Mouse (Mus musculus): Measurements from ENCODE around the gene Alg5. TPM values are rescaled to one million over a fixed set of nuclear protein-coding genes. Genes with fewer than 3 reads are reported as not detected.
"Not testable (repeated sequence)": the region's sequence is repeated elsewhere in the genome, so short reads cannot be mapped to it uniquely, and the experiment has no call there.

The Alg5 gene
- 10 to 100 TPM; 33.6 to 43.3 TPM for total RNA-seq (2021)
- long read RNA-seq, experiment 1, transcript Alg5-201 (10 exons, 1,471 nt): major isoform, 42 of 46 reads
- long read RNA-seq, experiment 1, partial matches to known transcripts: 1 of 46 reads
- long read RNA-seq, experiment 1, other reads (novel, unspliced or antisense): 2 of 46 reads
- long read RNA-seq, experiment 2, transcript Alg5-201 (10 exons, 1,471 nt): major isoform, 144 of 147 reads
- long read RNA-seq, experiment 2, partial matches to known transcripts: 2 of 147 reads
- long read RNA-seq, experiment 2, other reads (novel, unspliced or antisense): 1 of 147 reads

DNA sequence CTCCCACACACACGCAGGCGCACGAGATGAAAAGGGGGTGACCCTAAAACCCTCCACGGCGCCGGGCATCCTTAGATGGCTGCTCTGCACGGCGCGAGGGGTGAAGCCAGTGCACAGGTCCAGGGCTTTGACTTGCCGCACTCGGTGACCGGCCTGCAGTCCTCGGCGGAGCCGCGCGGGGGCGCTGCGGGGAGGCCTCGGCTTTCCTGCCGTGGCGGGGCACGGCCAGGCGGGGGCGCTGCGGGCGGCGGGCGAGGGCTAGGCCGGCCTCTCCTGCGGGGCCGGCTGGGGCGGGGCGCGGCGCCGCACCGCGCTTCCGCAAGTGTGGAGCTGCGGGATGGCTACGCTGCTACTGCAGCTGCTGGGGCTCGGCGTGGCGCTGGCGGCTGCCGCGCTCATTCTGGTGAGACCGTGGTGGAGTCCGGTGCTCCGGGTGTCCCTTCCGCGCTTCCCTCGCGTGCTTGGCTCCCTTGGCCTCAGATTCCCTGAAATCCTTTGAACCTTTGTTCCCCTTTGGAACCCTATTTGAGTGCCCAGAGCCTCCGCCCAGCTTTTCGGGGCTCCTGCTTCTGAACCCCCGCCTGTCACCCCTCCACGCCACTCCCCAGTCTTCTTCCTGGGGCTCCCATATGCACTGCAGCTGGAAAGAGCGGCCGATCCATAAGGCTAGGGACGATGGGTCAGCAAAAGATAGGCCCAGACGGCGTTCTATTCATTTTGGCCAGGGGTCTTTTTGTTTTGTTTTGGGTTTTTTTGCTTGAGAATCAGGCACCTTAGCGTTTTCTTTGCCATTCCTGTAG, at the start of gene Alg5, which contains the start of gene Exosc8:
TSS of gene Alg5 (plus strand) at position 293 of the 800 bp plus-strand sequence.
TSS of gene Exosc8 (minus strand) at position 147 of the 800 bp plus-strand sequence.
- DNase-seq (ENCODE audit: low spot score in 2 of 2): peak; percentile 98 to 99

DNA sequence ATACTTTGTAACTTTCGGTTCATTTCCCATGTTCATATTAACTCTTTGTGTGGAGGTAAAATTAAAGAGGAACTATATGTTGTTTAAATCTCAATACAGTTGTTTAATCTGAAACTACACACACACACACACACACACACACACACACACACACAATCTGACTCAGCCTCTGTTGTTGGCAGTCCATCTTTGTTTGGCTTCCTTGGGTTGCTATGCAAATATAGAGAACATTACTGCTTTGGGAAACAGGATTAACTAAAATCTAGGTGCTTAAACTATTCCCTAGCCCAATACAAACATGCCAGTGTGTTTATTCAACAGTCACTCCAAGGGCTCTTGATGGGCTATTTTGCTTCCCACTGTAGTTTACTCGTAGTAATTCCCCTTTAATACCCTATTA, 48.1 kb upstream of the Alg5 start:
- DNase-seq (ENCODE audit: low spot score in 2 of 2): no peak

DNA sequence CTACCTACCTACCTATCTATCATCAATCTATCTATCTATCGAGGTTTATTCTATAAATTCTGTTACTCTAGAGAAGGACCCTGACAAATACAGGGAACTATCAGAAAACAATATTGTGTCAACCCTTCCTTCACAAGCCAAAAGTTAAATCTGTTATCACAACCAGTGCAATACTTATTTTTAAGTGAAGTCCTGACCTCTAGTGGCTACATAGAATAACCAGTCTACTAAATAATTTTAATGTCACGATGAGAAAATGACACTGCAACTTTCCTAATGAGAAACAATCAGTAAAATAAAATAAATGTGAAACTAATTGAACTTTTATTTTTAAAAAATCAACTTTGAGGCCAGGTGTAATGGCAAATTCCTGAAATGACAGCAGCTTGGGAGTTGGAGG, 46.2 kb upstream of the Alg5 start:
- DNase-seq (ENCODE audit: low spot score in 2 of 2): no peak

DNA sequence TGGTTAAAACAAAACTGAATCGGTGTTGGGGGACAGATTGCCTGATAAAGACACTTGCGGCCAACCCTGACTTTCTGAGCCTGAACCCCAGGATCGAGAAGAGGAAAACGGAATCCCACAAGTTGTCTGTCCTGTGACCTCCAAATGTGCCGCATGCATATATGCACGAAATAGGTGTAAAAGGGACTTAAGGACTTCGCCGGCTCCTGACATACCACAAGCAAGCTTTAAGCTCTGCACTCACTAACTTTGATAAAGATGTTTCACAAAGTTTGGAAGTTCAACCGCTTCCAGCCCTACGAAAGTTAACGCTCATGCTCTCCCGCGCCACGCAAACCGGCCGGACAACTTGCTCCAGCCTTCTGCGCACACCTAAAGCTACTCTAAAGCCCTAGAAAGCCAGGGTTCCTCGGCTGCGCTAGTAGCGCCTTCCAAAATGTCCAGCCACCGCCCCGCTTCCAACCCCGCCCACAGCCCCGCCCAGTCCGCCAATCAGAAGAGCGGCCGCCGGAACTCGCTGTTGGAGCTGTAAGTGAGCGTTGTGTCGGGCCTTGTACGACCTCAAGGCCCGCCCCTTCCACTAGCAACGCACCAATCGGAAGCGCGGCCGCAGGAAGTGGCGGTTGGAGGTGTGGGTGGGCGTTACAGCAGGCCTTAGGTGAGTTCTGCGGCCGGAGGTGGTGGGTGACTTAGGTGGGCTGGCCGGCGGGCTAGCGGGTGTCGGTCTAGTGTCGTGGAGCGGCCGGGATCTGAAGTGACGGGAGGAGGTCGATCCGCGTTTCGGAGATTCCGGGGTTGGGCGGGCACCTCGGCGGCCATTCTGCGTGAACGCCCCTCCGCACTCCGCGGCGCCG, 42.9 kb upstream of the Alg5 start, which contains the start of gene Supt20:
TSS of gene Supt20 (plus strand) at position 606 of the 854 bp plus-strand sequence.
- peak; percentile 82 to 83 for DNase-seq (ENCODE audit: low spot score in 2 of 2)

DNA sequence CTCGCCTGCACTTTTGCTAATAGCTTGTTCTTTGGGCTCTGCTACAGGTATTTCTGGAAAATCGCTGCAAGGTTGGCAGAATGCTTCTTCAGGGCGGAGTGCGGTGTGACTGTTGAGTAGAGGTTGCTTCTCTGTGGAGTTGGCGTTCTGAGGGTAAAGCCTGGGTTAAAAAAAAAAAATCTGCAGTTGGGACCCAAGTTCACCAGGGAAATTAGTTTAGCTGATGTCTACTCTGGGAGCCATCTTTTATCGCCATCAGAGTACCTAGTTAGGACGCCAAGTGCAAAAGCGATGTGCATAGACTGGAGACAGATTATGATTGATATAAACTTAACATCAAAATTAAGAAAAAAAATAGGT, 42.3 kb upstream of the Alg5 start:
- DNase-seq (ENCODE audit: low spot score in 2 of 2): no peak

DNA sequence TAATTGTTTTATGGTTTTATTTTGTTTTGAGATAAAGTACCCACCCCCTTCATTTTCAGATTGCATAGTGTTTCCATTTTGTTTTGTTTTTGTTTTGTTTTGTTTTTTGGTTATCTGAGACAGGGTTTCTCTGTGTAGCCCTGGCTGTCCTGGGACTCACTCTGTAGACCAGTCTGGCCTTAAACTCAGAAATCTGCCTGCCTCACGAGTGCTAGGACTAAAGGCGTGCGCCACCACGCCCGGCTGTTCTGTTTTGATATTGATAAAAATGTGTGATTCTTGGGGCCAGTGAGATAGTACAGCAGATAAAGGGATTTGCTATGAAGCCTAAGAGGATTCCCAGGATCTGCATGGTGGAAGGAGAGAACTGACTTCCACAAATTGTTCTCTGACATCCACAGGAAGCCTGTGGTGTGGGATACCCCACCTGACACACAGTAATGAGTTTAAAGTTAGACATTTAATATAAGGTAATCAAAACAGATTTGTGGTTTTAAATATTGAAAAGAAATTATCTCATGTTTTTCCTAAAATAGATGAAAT, 35.5 kb upstream of the Alg5 start:
- DNase-seq (ENCODE audit: low spot score in 2 of 2): no peak

DNA sequence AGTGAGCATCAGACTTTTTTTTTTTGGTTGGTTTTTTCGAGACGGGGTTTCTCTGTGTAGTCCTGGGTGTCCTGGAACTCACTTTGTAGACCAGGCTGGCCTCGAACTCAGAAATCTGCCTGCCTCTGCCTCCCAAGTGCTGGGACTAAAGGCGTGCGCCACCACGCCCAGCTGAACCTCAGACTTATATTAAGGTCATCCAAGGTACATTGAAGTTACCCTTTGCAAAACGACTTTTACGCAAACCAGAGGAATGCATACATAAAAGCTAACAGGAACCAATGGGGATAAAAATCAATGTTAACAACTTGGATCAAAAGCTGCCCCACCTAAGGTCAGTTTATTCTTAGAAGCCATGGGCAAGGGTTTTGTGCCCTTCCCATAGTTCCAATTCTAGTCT, 31.2 kb upstream of the Alg5 start:
- not testable (repeated sequence) for DNase-seq (ENCODE audit: low spot score in 2 of 2)

DNA sequence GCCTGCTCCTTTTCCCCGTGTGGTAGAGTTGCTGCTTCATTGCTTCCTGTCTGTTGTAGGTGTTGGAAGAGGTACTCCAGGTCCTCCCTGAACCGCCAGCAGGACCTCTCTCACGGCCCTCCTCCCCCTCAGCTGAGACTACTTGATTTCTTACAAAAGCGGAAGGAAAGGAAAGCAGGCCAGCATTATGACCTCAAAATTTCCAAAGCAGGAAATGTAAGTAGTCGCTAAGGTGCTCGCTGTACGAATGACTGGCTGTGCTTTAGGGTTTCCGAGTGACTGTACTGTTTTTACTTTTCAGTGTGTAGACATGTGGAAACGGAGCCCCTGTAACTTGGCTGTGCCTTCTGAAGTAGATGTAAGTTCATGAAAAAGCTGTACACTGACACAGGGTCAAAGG, 26.4 kb upstream of the Alg5 start:
- DNase-seq (ENCODE audit: low spot score in 2 of 2): no peak

DNA sequence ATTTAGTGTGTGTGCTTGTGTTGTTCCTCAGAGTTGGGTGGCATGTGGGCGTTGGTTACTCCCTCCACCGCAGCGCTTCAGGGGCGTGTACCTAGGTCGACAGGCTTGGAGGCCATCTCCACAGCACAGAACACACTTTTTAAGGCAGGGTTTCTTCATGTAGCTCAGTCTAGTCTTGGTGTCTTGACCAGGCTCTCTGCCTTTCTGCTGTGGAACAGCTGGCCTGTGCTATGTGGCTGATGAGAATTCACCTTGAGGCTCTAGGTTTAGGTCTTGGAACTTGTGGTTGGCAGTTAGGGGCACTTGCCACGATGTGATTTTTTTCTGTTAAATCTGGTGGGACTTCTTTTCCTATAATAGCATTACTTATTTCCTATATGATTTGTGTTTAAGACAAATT, 21.1 kb upstream of the Alg5 start, which contains the start of gene Gm21958:
TSS of gene Gm21958 (minus strand) at position 101 of the 400 bp plus-strand sequence.
- DNase-seq (ENCODE audit: low spot score in 2 of 2): no peak

DNA sequence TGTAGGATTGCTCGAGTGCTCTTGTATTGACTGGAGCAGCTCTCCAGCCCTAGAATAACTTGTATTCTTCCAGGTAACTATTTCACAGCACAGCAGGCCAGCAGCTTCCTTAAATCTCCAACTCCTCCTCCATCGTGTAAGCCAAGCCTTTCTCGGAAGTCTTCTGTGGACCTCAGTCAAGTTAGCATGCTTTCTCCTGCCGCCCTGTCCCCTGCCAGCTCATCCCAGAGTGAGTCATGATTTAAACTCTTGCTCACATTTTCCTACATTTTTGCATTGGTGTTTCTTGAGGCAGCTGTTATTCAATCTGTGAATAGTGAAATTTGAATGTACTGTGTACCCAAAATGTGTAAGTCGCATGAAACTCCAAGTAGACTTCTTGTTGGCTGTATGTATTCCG, 19.9 kb upstream of the Alg5 start:
- DNase-seq (ENCODE audit: low spot score in 2 of 2): no peak

DNA sequence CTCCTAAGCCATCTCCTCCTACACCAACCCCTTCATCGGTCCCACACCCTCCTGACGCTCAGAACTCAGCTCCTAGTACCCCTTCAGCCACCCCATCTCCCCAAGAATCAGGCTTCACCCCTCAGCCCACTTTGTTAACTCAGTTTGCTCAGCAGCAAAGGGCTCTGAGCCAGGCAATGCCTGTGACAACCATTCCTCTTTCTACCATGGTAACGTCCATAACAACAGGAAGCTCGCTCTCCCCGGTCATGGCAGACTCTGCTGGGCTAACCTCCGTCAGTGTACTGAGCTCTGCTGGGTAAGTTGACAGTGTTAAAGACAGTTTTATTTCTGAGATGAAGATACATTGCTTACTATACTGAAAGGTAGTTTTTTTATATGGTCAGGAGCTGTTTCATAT, 18.0 kb upstream of the Alg5 start:
- DNase-seq (ENCODE audit: low spot score in 2 of 2): no peak

DNA sequence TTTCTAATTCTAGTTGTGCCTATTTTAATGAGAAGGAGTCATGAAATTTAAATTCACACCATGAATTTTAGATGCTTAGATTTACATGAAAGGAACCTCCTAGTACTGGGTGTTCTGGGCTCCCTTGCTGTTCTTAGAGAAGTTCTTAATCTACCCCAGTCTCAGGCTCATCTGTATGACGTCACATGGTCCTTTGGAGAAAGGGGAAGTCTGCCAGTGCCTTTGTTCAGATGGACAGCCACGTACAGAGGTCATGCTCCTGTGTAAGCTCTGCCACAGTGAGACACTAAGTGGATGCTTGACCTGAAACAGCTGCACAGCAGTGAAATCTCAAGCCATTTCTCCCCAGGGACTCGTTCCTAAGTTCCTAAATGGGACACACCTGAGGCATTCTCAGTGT, 16.4 kb upstream of the Alg5 start:
- DNase-seq (ENCODE audit: low spot score in 2 of 2): no peak

DNA sequence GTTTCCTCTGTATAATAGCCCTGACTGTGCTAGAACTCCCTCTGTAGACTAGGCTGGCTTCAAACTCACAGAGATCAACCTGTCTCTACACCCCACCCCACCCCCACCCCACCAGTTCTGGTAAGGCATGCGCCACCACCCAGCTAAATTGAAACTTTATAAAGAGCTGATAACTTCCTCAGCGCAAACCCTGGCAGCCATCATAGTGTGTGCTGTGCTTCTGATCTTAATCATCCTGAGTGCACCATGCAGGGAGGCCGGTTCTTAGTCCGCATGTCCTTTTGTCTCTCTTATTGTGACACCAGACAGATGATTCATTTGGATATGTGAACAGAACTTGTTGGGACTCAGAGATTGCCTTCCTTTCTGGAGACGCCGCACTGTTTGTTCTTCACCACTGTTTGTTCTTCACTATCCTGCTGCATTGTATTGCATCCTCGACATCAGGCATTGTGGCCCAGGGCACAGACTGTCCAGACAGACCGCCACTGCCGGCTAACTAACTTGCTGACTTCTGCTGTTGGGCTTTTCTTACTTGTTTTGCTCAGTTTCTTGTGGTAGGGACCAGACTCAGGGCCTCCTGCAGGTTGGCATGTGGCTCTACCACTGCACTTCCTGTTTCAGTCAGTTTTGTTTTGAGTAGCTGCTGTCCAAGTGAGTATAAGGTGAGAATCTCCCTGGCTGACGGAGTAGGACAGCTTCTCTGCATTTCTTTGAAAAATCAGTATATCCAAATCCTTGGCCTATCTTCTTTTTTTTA, 11.4 kb upstream of the Alg5 start:
- DNase-seq (ENCODE audit: low spot score in 2 of 2): no peak

DNA sequence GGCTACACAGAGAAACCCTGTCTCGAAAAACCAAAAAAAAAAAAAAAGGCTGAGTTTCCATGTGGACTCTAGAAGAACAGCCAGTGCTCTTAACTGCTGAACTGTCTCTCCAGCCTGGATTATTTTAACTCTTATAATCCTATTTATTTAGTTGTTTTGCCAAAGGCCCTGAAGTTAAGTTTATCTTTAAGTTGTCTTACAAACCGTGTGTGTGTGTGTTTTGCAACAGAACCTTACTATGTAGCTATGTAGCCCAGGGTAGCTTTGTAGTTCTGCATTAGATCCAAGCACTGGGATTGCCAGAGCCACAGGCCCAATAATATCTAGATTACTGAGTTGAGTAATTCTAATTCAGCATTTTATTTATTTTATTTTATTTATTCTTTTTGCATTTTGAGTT, 10.0 kb upstream of the Alg5 start:
- DNase-seq (ENCODE audit: low spot score in 2 of 2): no peak

DNA sequence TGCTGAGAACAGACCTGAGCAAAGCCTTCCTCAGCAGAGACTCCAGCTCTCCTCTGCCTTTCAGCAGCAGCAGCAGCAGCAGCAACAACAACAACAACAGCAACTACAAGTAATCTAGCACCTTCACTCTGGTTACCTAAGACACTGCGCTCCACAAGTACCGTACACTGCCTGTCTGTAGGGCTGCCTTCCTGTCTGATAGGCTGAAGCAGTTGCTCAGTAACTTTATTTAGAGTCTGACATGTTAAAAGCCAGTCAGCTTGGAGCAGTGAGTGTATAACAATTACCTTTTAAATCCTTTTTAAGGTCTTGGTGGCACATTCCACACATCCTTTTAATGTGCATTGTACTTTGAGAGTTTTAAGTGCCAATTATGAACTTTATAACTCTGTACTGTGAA, 7.8 kb upstream of the Alg5 start:
- DNase-seq (ENCODE audit: low spot score in 2 of 2): no peak

DNA sequence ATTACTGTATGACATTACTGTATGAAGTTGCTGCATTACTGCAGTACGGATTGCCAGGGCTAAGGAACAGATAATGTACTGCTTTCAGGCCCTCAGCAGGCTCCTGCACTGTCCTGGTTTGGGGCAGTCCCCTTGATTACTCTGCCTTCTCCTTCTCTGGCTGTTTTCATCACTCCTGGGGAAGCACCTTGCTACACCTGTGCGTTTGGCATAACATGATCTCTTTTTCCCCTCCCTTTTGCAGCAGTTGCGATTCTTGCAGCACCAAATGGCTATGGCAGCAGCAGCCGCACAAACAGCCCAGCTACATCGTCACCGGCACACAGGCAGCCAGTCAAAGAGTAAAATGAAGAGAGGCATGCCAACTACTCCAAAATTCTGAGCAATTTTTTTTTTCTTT, 7.2 kb upstream of the Alg5 start:
- DNase-seq (ENCODE audit: low spot score in 2 of 2): no peak

DNA sequence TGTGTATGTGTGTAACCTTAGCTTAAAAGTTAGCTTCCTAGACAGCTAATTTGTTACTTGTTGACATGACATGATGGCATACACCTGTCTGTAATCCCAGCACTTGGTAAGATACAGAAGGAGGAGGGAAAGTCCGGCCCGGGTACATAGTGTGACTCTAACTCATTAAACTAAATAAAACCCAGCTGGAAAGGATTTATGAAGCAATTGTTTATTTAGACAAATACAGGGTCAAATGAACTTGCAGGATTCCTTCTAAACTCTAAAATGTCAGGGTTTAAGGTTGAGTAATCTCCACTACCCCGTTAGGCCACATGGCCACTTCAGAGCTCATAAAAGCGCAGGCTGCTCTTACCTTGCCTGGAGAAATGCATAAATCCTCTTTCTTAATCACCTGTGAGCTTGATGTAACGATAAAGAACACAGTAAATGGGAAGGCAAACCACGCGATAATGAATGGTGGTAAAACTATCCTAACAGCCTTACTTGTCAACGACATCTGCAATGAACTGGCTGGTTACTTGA, 3.7 kb upstream of the Alg5 start:
- DNase-seq (ENCODE audit: low spot score in 2 of 2): no peak

DNA sequence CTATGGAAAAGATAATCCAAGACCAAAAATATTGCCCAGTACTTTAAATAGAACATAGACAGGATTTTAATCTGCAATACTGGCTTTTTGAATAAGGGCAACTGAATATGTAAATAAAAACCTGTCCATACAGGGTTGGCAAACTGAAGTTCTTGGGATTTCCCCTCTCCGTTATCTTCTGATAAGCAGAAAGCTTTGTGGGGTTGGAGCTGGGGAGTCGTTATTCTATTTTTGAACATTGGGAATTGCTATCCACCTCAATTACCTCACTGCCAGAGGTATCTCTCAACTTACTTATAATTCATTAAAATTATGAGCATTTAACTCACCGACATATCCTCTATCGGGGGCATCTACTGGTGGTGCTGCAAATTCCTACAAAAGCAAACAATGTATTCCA, 3.0 kb upstream of the Alg5 start:
- no peak for DNase-seq (ENCODE audit: low spot score in 2 of 2)

DNA sequence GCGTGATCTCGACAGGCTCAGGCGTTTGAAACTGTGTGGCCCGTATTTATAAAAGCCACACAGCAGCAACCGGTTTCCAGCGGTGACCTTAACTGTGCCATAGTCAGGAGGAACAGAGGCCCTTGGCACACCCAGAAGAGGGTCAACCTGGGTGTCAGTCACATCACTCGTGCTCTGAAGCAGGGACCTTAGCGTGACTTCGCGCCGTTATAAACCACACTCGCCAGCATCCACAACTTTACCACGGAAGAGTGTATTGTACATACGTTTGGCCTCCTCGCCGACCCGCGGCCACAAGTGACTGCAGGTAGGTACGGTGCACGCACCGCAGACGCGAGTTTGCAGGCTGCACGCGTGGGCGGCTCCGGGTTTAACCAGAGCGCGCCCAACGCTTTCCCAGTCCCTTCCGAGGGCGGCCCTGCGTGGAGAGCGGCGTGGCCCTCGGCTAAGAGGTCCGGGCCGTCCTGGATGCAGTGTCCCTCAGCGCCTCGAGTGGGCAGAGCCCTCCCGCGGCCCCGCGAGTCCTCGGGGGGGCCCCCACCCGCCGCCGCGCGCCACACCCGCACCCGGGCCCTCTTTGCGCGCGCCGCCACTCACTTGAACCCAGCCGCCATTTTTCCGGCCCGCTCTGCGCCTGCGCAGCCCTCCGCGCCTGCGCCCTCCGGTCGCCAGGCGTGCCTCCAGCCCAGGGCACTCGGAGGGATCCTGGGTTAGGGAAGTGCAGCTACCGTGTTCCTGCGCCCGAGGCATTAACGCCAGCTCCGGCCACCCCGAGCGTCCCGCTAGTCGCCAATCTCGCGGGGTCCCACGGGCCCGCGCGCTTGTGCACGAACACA, 710 bp upstream of the Alg5 start:
- DNase-seq (ENCODE audit: low spot score in 2 of 2): peak; percentile 91 to 94
